Mouse (Mus musculus): ENCODE results near the gene Mgat4e.

Gene Mgat4e

DNA sequence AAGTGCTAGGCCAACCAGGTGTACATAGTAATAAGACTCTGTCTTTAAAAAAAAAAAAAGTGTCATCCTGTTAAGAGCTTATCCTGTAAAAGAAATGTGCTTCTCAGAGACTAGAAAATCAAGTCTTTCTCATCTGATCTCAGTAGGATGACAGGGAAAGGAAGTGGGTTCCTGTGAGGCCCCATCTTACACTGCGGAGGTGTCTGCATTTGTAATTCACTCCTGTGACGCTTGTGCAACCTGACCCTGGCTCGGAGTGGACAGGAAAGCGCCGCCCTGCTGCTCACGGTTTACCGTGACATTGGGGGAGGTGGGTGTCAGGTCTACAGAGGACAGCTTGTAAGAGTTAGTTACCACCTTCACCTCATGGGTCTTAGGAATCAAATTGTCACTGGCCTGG is 39.5 kb downstream of the Mgat4e start:
- CTCF ChIA-PET = interaction anchor here in 2 of 4 experiments (0.7 to 0.8 kb wide), 3 partner anchors 9 to 334 kb away, joined by 3 to 4 read pairs (median 3); no protein-coding TSS in a partner anchor
- POLR2A ChIA-PET = interaction anchor here in 3 of 4 experiments (0.8 to 2.9 kb wide), 15 partner anchors 9 to 112 kb away, joined by 3 to 21 read pairs (median 5); partner anchors contain the start of gene Rabif (in 2 of the 3)

DNA sequence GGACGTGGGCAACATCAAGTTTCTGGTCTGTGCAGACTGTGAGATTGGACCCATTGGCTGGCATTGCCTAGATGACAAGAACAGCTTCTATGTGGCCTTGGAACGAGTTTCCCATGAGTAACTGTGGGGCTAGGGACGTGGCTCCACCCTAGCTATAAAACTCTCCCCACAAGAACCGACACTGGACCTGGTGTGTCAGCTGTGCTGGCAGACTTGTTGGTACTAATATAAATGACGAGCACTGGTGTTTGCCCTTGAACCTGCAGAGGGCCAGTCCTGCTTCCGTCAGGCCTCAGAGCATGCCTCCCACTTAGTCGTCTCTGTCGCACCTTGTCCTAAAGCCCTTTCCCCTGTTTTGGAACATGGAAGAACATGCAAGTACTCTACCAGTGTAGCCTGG is 43.3 kb downstream of the Mgat4e start:
- CTCF ChIA-PET = interaction anchor here in 2 of 4 experiments (0.9 to 1.7 kb wide), 3 partner anchors 11 to 13 kb away, joined by 3 to 6 read pairs (median 3); partner anchors contain the start of gene Rabif (in 1 of the 2)
- POLR2A ChIA-PET = interaction anchor here in 3 of 4 experiments (0.6 to 9.6 kb wide), 8 partner anchors 10 to 98 kb away, joined by 3 to 96 read pairs (median 5); partner anchors contain the start of gene Rabif (in 3 of the 3)

DNA sequence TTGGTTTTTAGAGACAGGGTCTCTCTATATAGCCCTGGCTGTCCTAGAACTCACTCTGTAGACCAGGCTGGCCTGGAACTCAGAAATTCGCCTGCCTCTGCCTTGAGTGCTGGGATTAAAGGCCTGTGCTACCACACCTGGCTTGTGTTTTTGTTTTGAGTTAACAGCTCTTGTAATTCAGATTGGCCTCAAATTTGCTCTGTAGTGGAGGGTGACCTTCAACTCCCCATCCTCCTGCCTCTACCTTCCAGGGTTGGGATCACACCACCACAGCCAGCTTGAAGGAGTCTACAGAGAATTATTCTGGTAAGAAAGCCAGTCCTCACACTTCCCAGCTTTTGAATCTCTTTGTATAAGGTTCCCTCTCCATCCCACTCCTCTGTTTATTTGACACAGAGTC is 48.6 kb downstream of the Mgat4e start:
- ChIA-PET CTCF (interaction anchor here in 2 of 4 experiments (0.6 to 1.3 kb wide), 7 partner anchors 18 to 138 kb away, joined by 3 to 8 read pairs (median 4); no protein-coding TSS in a partner anchor), POLR2A (interaction anchor here (0.5 to 9.6 kb wide), 52 partner anchors 8 to 713 kb away, joined by 3 to 96 read pairs (median 5); partner anchors contain the start of genes Adipor1 (in 2 of the 4), Cyb5r1 (in 2 of the 4), Klhl12 (in 2 of the 4) and Rabif (in 2 of the 4))

DNA sequence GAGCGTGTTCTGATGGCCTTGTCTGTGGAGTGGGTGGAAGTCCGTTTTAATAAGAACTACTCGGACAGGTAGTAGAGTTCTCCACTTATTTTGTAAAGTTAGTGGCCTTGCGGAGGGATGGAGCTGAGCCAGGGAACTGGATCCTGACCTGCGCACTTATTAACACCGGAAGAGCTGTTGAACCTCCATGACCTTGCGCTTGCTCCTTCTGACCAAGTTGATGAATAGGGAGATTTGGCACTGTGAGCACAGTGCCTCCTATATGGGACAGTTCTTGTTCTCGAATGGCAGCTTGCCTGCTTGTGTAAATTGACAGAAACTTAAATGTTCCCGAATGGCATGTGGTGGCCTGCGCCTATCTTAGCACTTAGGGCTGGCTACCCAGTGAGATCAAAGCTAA is 53.5 kb downstream of the Mgat4e start:
- ChIA-PET CTCF (interaction anchor here in 3 of 4 experiments (0.6 to 0.9 kb wide), 3 partner anchors 16 to 127 kb away, joined by 3 read pairs; no protein-coding TSS in a partner anchor), POLR2A (interaction anchor here in 3 of 4 experiments (0.5 to 7.2 kb wide), 29 partner anchors 10 to 280 kb away, joined by 3 to 71 read pairs (median 4); partner anchors contain the start of genes Adipor1 (in 1 of the 3) and Klhl12 (in 1 of the 3))

DNA sequence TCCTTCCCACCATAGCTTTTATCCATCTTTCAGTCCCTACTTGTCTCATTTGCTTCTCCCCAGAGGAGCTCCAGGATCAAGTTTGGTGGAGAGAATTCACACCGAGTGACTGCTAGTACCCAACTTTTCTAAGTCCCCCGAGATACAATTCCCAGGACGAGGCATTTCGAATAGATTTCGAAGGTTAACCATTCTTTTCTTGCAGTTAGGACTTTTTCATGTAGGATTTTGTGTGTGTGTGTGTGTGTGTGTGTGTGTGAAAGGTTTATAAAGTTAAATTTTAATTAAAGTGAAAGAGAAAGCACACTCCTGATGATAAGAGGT is 54.3 kb downstream of the Mgat4e start:
- POLR2A ChIA-PET = interaction anchor here (0.5 to 7.2 kb wide), 66 partner anchors 7 to 639 kb away, joined by 3 to 96 read pairs (median 4); partner anchors contain the start of genes Kdm5b (in 2 of the 4), Klhl12 (in 2 of the 4), Adipor1 (in 1 of the 4) and Btg2 (in 1 of the 4)
- CTCF ChIA-PET = interaction anchor here (0.5 to 1.6 kb wide), 23 partner anchors 10 to 503 kb away, joined by 3 to 20 read pairs (median 4); partner anchors contain the start of gene Ppp1r12b (in 1 of the 4)

DNA sequence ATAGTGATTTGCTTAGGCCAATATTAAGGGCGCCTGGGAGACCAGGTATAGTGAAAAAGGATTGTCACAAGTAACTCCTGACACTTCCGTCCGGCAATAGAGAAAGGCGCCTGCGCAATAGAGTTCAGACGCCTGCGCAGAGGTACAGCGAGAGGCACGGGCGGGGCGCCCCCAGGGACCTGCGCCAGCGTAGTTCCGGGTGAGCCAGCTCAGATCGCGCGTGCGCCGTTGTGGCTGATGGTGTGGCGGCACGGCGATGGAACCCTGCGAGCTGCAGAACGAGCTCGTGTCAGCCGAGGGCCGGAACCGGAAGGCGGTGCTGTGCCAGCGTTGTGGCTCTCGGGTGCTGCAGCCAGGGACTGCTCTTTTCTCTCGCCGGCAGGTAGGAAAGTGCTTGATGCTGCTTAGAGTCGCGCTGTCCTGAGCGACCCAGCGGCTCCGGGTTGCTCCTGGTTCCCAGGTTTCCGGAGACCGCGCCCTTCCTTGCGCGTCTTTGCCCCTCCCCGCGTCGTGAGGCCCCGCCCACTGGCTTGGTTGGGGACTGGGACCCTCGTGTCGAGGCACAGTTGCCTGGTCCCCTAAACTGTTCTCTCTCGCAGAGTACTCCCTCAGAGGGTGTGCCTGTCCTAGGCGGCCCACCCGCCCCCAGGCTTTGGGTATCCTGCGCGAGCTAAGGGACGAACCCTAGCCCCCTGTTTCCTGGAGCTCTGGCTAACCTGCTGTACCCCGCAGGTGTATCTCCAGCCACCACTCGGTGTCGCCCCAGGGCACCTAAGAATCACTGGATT is 54.9 kb downstream of the Mgat4e start, which contains the start of gene Rabif:
Gene Rabif (plus strand): TSS at position 221 of the 788 bp plus-strand sequence.
- ChIA-PET POLR2A (interaction anchor here (0.6 to 7.2 kb wide), 84 partner anchors 7 to 827 kb away, joined by 3 to 96 read pairs (median 4); partner anchors contain the start of genes Cyb5r1 (in 2 of the 4), Kdm5b (in 2 of the 4), Klhl12 (in 2 of the 4) and Adipor1 (in 1 of the 4)), CTCF (interaction anchor here (0.5 to 1.6 kb wide), 26 partner anchors 11 to 504 kb away, joined by 3 to 20 read pairs (median 4); partner anchors contain the start of gene Ppp1r12b (in 1 of the 4))

DNA sequence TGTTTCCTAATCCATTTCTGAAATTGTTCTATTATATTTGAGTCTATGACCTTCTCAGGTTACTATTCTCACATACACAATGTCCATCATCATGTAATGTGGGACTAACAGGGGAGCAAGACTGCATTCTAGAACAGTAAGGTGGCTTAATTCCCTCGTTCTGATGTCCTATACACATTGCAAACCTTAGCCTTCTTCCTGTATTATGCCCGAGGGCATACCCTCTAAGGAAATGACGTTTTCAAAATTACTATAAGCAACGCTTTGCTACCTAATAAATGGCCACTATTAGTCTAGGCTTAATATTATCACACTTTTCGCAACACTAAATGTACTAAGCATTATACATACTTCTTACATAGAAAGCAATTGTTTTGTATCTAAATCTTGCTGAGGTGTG is 55.5 kb downstream of the Mgat4e start:
- ChIA-PET POLR2A (interaction anchor here (0.6 to 7.2 kb wide), 65 partner anchors 8 to 826 kb away, joined by 3 to 96 read pairs (median 4); partner anchors contain the start of genes Cyb5r1 (in 2 of the 4), Kdm5b (in 2 of the 4), Klhl12 (in 2 of the 4) and Adipor1 (in 1 of the 4)), CTCF (interaction anchor here in 3 of 4 experiments (0.5 to 1.6 kb wide), 11 partner anchors 19 to 361 kb away, joined by 3 to 20 read pairs (median 4); no protein-coding TSS in a partner anchor)

DNA sequence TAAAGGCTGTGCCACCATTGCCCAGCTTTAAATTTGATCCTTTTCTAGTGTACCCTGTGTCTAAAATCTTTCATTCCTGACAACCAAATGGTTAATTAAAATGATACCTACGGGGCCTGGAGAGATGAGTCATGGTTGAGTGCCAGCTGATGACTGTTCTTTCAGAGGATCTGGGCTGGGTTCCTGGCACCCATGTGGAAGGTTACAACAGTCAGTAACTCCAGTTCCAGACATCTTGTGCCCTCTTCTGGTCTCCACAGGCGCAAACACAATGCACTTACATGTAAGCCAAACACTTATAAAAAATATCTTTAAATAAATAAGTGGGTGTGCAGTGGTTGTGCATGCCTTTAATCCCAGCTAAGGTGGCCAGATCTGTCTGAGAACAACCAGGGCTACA is 56.0 kb downstream of the Mgat4e start:
- ChIA-PET POLR2A (interaction anchor here in 3 of 4 experiments (0.6 to 7.2 kb wide), 25 partner anchors 8 to 406 kb away, joined by 3 to 96 read pairs (median 9); partner anchors contain the start of genes Cyb5r1 (in 2 of the 3) and Klhl12 (in 2 of the 3)), CTCF (interaction anchor here in 1 of 4 experiments (1.6 kb wide), 1 partner anchor 42 kb away, joined by 6 read pairs; no protein-coding TSS in a partner anchor)

DNA sequence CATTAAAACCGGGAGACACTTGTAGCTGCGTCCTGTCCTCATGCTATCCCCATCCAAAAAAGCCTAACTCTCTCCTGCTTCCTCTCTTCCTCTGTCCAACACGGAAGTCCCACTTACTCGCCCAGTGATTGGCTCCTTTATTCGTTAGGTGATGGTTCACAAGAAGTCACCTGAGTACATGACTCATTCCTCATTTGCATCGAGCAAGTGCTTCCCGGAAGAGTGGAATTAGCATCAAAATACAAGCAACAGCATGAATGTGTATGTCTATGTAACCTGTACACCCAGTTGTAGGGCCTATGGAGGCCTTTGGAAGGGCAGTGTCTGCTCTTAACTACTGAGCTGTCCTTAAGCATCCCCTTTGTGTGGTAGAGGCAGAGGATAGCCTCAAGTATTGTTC is 57.2 kb downstream of the Mgat4e start:
- ChIA-PET CTCF (interaction anchor here in 2 of 4 experiments (1.1 to 1.6 kb wide), 2 partner anchors 26 to 41 kb away, joined by 4 to 6 read pairs; no protein-coding TSS in a partner anchor), POLR2A (interaction anchor here (0.6 to 7.2 kb wide), 56 partner anchors 9 to 1018 kb away, joined by 3 to 96 read pairs (median 5); partner anchors contain the start of genes Cyb5r1 (in 2 of the 4) and Klhl12 (in 2 of the 4))
